Mouse (Mus musculus) myocyte (in vitro differentiated cells): ENCODE results near the gene 1700020D05Rik.

Source experiments
- CEBPB ChIP-seq: IDR thresholded peaks from 2 replicates; pipeline ENCODE4 v1.6.1; 2011; ENCODE audit warnings: mild to moderate bottlenecking, moderate library complexity; ENCODE audit not compliant: poor library complexity, insufficient read depth, severe bottlenecking
- E2F4 ChIP-seq: IDR thresholded peaks from one replicate; pipeline ENCODE4 v1.6.1; 2011; ENCODE audit warnings: mild to moderate bottlenecking, control low read depth, moderate library complexity; ENCODE audit not compliant: insufficient read depth
- MYOD1 ChIP-seq, 3 experiments: IDR thresholded peaks; one replicate each; pipeline ENCODE4 v1.6.1; 2011; ENCODE audit warnings: control low read depth in 2 of 3, low read depth in 2 of 3, mild to moderate bottlenecking in 2 of 3, moderate library complexity in 1 of 3; ENCODE audit not compliant: insufficient read length in 2 of 3, control insufficient read depth in 1 of 3
- POLR2A ChIP-seq: IDR thresholded peaks from one replicate; pipeline ENCODE4 v1.6.1; 2011; ENCODE audit warnings: low read depth, mild to moderate bottlenecking, control low read depth, moderate library complexity; ENCODE audit not compliant: insufficient read length
- POLR2AphosphoS2 ChIP-seq: IDR thresholded peaks from one replicate; pipeline ENCODE4 v1.6.1; 2011; ENCODE audit warnings: low read depth, control low read depth; ENCODE audit not compliant: insufficient read length
- REST ChIP-seq: IDR thresholded peaks from one replicate; pipeline ENCODE4 v1.6.1; 2011; ENCODE audit warnings: mild to moderate bottlenecking, control low read depth, moderate library complexity; ENCODE audit not compliant: insufficient read depth, insufficient read length
- TCF3 ChIP-seq: IDR thresholded peaks from one replicate; pipeline ENCODE4 v1.6.1; 2011; ENCODE audit warnings: low read depth, control low read depth; ENCODE audit not compliant: insufficient read length
- USF1 ChIP-seq: IDR thresholded peaks from one replicate; pipeline ENCODE4 v1.6.1; 2011; ENCODE audit warnings: low read depth, mild to moderate bottlenecking, control low read depth, moderate library complexity

- TF ChIP-seq POLR2AphosphoS2 (no peak), POLR2A (no peak), USF1 (no peak), MYOD1 (IDR thresholded peaks at IDR 0.05; ENCODE audit: control insufficient read depth in 1 of 3, insufficient read length in 2 of 3, low read depth in 2 of 3) (no peak), E2F4 (no peak), TCF3 (no peak), REST (no peak), CEBPB (no peak)
Observed at GRCm38 (mm10) chr19:5494314-5494713, 9.3 kb downstream of the 1700020D05Rik start.
